Mouse (Mus musculus) lung, embryonic 15.5 days (tissue): ENCODE measurements around the gene Capn5. TPM values are rescaled to one million over a fixed set of nuclear protein-coding genes. Genes with fewer than 3 reads are reported as not detected.
"Not testable (repeated sequence)": the region's sequence is repeated elsewhere in the genome, so short reads cannot be mapped to it uniquely, and the experiment has no call there.

Experiments
- ATAC-seq: fragments of 200-750 bp; cut with Nextera tagmentation; 2 replicates; pipeline ENCODE4 v1.8.0; 2017; ENCODE audit warnings: moderate number of reproducible peaks, borderline replicate concordance; ENCODE audit not compliant: low FRiP score, low TSS enrichment; ENCODE audit errors: extremely low read depth
- H3K27ac ChIP-seq: fragments of 300-500 bp; sonication (generic); 2 replicates; pipeline ENCODE4 v1.5.1; 2015; ENCODE audit warnings: moderate library complexity, mild to moderate bottlenecking, inconsistent platforms
- H3K27me3 ChIP-seq: fragments of 300-500 bp; sonication (generic); 2 replicates; pipeline ENCODE4 v1.6.1; 2015; ENCODE audit warnings: inconsistent platforms
- H3K36me3 ChIP-seq: fragments of 300-500 bp; sonication (generic); 2 replicates; pipeline ENCODE4 v1.6.1; 2015; ENCODE audit warnings: inconsistent platforms
- H3K4me1 ChIP-seq: fragments of 300-500 bp; sonication (generic); 2 replicates; pipeline ENCODE4 v1.6.1; 2015; ENCODE audit warnings: inconsistent platforms
- H3K4me2 ChIP-seq: fragments of 300-500 bp; sonication (generic); 2 replicates; pipeline ENCODE4 v1.6.1; 2015; ENCODE audit warnings: inconsistent platforms, mild to moderate bottlenecking, moderate library complexity
- H3K4me3 ChIP-seq: fragments of 300-500 bp; sonication (generic); 2 replicates; pipeline ENCODE4 v1.5.1; 2015; ENCODE audit warnings: mild to moderate bottlenecking, inconsistent platforms
- H3K9ac ChIP-seq: fragments of 300-500 bp; sonication (generic); 2 replicates; pipeline ENCODE4 v1.6.1; 2015; ENCODE audit warnings: inconsistent platforms
- H3K9me3 ChIP-seq: fragments of 300-500 bp; sonication (generic); 2 replicates; pipeline ENCODE4 v1.6.1; 2016; ENCODE audit warnings: inconsistent platforms
- WGBS: fragments of 180-500 bp; shearing (Covaris S2); methylation state at CpG from one replicate; pipeline ENCODE4 v1.1.7; 2015; 5-methylcytosine and 5-hydroxymethylcytosine counted together
- polyA plus RNA-seq: library from polyadenylated mRNA; unstranded; fragments of >200 nt; fragmentation: Nextera tagmentation; extraction: Ambion mirVana; gene quantifications from 2 replicates; pipeline ENCODE4 v1.2.1, GENCODE M21; 2015

Capn5 gene
- polyA plus RNA-seq, 1 experiment from 2014 or later, result 8.8 TPM

DNA sequence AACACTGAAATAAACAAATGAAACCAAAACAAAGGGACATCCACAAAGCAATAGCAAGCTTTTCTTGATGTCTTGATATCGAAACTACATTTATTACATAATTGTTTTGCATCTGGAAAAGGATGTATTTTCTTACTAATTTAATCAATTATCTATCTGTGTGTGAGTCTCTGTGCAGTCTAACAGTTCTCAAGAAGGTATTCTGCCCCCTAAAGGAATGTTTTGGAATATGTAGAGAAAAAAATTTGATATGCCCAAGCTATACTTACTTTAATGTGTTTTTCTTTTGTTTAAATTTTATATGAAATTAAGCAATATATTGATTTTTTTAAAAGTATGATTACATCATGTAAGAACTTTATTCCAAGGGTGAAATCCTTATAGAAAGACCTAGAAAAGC, 12.5 kb upstream of the Capn5 start:
- Histone ChIP-seq H3K4me3 (no peak overlapping the region), H3K9ac (no peak overlapping the region), H3K27ac (no peak overlapping the region), H3K27me3 (peaks cover 41% of the 10 kb centered on the region), H3K9me3 (no peaks in the 10 kb centered on the region), H3K4me1 (peaks cover 18% of the 10 kb centered on the region), H3K4me2 (no peak overlapping the region), H3K36me3 (no peaks in the 10 kb centered on the region)
- 90% methylated on average over 1 of the region's 1 CpGs for WGBS
- no peak for ATAC-seq

- H3K4me2 ChIP-seq, result no peak overlapping the region
- no peaks in the 10 kb centered on the region for H3K36me3 ChIP-seq
- H3K27ac ChIP-seq, result no peak overlapping the region
- ATAC-seq, result no peak
- no peaks in the 10 kb centered on the region for H3K9me3 ChIP-seq
- no peak overlapping the region for H3K9ac ChIP-seq
- H3K4me1 ChIP-seq, result peaks cover 17% of the 10 kb centered on the region
- WGBS, result 19% methylated on average over 3 of the region's 3 CpGs
- H3K27me3 ChIP-seq, result peaks cover 33% of the 10 kb centered on the region
- no peak overlapping the region for H3K4me3 ChIP-seq
These were observed 11.7 kb upstream of the Capn5 start for GRCm38 (mm10) chr7:98189745-98190144.

- no peak for ATAC-seq
- 71% methylated on average over 2 of the region's 2 CpGs for WGBS
- peaks cover 22% of the 10 kb centered on the region for H3K27me3 ChIP-seq
- H3K27ac ChIP-seq, result no peak overlapping the region
- H3K9me3 ChIP-seq, result no peaks in the 10 kb centered on the region
- no peak overlapping the region for H3K4me2 ChIP-seq
- H3K36me3 ChIP-seq, result no peaks in the 10 kb centered on the region
- no peak overlapping the region for H3K4me3 ChIP-seq
- peaks cover 7% of the 10 kb centered on the region for H3K4me1 ChIP-seq
- H3K9ac ChIP-seq, result no peak overlapping the region
These were observed 10.6 kb upstream of the Capn5 start for GRCm38 (mm10) chr7:98188680-98189079.

DNA sequence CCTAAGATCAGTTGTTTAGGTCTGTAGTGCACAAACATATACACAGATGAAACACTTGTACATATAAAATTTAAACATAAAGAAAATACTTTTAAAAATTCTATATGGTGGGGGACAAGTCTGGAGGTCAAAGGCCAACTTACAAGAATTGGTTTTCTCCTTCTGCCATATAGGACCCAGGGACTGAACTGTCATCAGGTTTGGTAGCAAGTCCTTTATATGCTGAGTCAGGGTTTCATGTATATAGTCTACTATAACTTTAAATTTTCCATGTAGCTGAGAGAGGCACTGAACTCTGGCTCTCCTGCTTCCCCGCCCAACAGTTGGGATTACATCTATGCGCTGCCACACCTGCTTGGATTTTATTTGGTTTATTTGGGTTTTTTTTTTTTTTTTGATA, 10.2 kb upstream of the Capn5 start:
- Histone ChIP-seq H3K36me3 (no peaks in the 10 kb centered on the region), H3K27me3 (peaks cover 18% of the 10 kb centered on the region), H3K9ac (no peak overlapping the region), H3K4me2 (no peak overlapping the region), H3K9me3 (no peaks in the 10 kb centered on the region), H3K4me1 (peaks cover 2% of the 10 kb centered on the region; the same call in 1 of the 2 replicates), H3K4me3 (no peak overlapping the region), H3K27ac (no peak overlapping the region)
- WGBS, result 89% methylated on average over 2 of the region's 2 CpGs
- ATAC-seq, result no peak

GRCm38 (mm10) chr7:98187332-98187731, 9.3 kb upstream of the Capn5 start:
- not testable (repeated sequence) for ATAC-seq, H3K4me3 ChIP-seq, H3K27me3 ChIP-seq, H3K27ac ChIP-seq, H3K36me3 ChIP-seq, H3K9me3 ChIP-seq, H3K9ac ChIP-seq, H3K4me2 ChIP-seq, H3K4me1 ChIP-seq
- WGBS, result 80% methylated on average over 3 of the region's 3 CpGs

DNA sequence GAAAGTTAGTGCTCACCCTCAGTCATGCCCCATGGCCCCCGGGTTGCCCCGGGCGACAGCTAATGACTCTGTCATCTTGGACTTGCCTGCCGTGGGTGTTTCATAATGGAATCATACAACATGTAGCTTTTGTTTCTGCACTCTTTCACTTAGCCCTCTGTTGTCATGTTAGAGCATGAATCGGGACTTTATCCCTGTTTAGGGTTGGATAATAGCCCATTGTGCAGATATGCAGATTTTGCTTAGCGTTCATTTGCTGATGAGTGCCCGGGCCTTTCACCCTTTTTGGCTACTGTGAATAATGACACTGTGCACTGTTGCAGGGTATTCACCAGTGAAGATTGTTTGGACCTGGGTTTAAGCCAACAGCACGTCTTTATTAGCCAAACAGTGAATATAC, 8.6 kb upstream of the Capn5 start:
- H3K4me2 ChIP-seq, result no peak overlapping the region
- WGBS, result 67% methylated on average over 8 of the region's 8 CpGs
- no peaks in the 10 kb centered on the region for H3K36me3 ChIP-seq
- no peaks in the 10 kb centered on the region for H3K9me3 ChIP-seq
- peaks cover 2% of the 10 kb centered on the region; the same call in 1 of the 2 replicates for H3K27me3 ChIP-seq
- no peak overlapping the region for H3K4me3 ChIP-seq
- H3K27ac ChIP-seq, result no peak overlapping the region
- ATAC-seq, result no peak
- H3K9ac ChIP-seq, result no peak overlapping the region
- no peaks in the 10 kb centered on the region for H3K4me1 ChIP-seq

DNA sequence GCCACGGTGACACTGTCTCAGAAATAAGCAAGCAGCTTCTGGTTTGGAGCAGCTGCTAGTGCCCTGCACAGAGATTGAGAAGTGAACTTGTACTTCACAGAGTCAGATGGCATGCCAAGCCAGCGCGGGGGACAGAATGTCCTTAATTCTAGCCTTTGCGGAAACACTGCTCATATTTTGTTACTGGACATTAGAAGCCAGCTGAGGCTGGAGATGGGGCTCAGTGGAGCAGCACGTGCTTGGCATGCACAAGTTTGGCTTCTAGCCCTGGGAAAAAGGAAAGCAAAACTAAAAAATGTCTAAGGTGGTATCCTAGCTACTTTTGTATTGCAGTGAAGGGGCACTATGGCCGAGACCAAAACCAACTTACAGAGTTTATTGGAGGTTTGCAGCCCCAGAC, 7.3 kb upstream of the Capn5 start:
- H3K27ac ChIP-seq, result no peak overlapping the region

GRCm38 (mm10) chr7:98178560-98179231, 622 bp upstream of the Capn5 start:
- peaks cover 21% of the 10 kb centered on the region for H3K4me1 ChIP-seq
- H3K9ac ChIP-seq, result peak overlapping the region; percentile 46
- H3K9me3 ChIP-seq, result no peaks in the 10 kb centered on the region
- H3K4me2 ChIP-seq, result peak overlapping the region; percentile 90
- peak; percentile 25; the same call in 1 of the 2 replicates for ATAC-seq
- H3K4me3 ChIP-seq, result peak overlapping the region; percentile 97
- peak overlapping the region; percentile 55 for H3K27ac ChIP-seq
- H3K36me3 ChIP-seq, result no peaks in the 10 kb centered on the region
- no peaks in the 10 kb centered on the region; the same call in 1 of the 2 replicates for H3K27me3 ChIP-seq
- WGBS, result 74% methylated on average over 5 of the region's 5 CpGs

More for the DNA sequence above, 7.3 kb upstream of the Capn5 start:
- Histone ChIP-seq H3K4me1 (no peaks in the 10 kb centered on the region), H3K27me3 (no peaks in the 10 kb centered on the region), H3K4me3 (no peak overlapping the region), H3K9me3 (no peaks in the 10 kb centered on the region), H3K9ac (no peak overlapping the region), H3K36me3 (no peaks in the 10 kb centered on the region), H3K4me2 (no peak overlapping the region)
- 72% methylated on average over 6 of the region's 6 CpGs for WGBS
- ATAC-seq, result no peak

DNA sequence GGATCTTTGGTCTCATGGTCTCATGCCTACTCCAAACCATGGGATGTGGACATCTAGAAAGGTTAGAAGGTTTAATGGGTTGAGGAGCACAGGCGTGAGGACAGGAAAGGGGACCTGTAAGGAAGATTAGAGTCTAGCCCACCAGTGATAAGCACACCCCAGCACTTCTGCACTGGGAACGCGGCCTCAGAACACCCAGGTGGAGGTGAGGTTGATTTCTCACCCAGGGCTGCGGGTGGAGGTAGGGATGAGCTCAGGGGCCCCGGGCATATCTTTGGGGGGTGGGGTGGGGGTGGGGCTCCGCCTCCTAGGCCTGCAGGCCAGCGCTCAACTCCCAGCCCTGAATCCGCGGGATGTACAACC, 527 bp downstream of the Capn5 start:
- Histone ChIP-seq H3K36me3 (no peaks in the 10 kb centered on the region), H3K4me2 (peak overlapping the region; percentile 90), H3K9me3 (no peaks in the 10 kb centered on the region), H3K27me3 (no peaks in the 10 kb centered on the region; the same call in 1 of the 2 replicates), H3K9ac (peak overlapping the region; percentile 74), H3K4me3 (peak overlapping the region; percentile 97), H3K4me1 (peaks cover 22% of the 10 kb centered on the region), H3K27ac (peak overlapping the region; percentile 72)
- ATAC-seq, result no peak
- 3% methylated on average over 9 of the region's 9 CpGs for WGBS

- peak overlapping the region; percentile 90 for H3K4me2 ChIP-seq
- H3K27ac ChIP-seq, result no peak overlapping the region
- no peaks in the 10 kb centered on the region; the same call in 1 of the 2 replicates for H3K27me3 ChIP-seq
- peak overlapping the region; percentile 97 for H3K4me3 ChIP-seq
- 0 out of 2 replicates have a peak overlapping the region, but pooled peaks have one; percentile 74 for H3K9ac ChIP-seq
- H3K4me1 ChIP-seq, result peaks cover 23% of the 10 kb centered on the region
- 47% methylated on average over 2 of the region's 2 CpGs for WGBS
- no peaks in the 10 kb centered on the region for H3K9me3 ChIP-seq
- ATAC-seq, result no peak
- no peaks in the 10 kb centered on the region for H3K36me3 ChIP-seq
These were observed 996 bp downstream of the Capn5 start for GRCm38 (mm10) chr7:98177071-98177485.

DNA sequence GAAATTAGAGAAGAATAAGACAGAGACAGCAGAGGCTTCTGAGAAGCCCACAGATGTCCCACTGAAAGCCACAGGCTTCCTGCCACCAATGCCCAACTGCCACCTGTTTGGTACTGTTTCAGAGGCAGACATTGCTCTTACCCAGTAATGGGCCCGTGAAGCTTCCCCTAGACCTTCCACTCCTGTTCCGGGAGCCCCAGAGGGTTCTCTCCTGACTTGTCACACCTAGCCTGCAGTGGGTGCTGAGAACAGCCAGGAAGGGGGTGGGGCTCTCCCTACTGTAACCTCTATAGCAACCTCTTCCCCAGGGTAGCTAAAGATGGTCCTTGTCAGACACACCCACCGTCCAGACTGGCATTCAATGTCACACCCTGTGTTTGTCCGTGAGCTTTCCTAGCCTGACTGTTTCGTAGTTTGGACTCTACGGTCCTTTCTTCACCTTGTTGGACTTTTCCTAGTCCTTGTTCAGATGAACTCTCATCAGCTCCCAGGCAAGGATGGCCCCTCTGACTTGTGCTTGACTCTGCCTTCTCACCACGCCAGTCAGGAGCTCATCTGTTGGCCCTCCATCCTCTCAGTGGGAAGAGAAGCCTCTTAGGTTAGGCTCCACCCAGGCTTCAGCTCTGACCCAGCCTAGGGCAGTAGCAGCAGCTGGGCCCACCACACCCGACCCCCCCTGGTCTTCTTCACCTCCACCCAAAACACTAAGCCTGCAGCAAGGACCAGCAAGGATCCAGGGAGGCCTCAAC, 1.6 kb downstream of the Capn5 start:
- peaks cover 29% of the 10 kb centered on the region for H3K4me1 ChIP-seq
- peak overlapping the region; percentile 90 for H3K4me2 ChIP-seq
- no peak overlapping the region for H3K9ac ChIP-seq
- H3K27ac ChIP-seq, result no peak overlapping the region
- no peaks in the 10 kb centered on the region for H3K36me3 ChIP-seq
- WGBS, result 62% methylated on average over 8 of the region's 8 CpGs
- ATAC-seq, result no peak
- H3K4me3 ChIP-seq, result peak overlapping the region; percentile 97; the same call in 1 of the 2 replicates
- H3K9me3 ChIP-seq, result no peaks in the 10 kb centered on the region
- H3K27me3 ChIP-seq, result no peaks in the 10 kb centered on the region; the same call in 1 of the 2 replicates
